Comparison of ENCODE assay signal across 8 mouse cellular contexts in genomic region chr11:120185316-120186141, GRCm38 (mm10). TPM values are rescaled to one million over a fixed set of nuclear protein-coding genes. Genes with fewer than 3 reads are reported as not detected.
DNase-seq lines count a peak whose midpoint lies in the region; ATAC-seq and TF ChIP-seq lines count a peak whose summit lies in the region.

No protein-coding gene starts in this region.

- no peak for DNase-seq in spleen, adult 2 months (ENCODE audit: low read depth in 1 of 2, low spot score in 2 of 2)
- DNase-seq in spleen, postnatal 14 days (ENCODE audit: low spot score in 2 of 2): no peak
- no peak for DNase-seq in heart, postnatal 0 days (ENCODE audit: low spot score)
- peak; percentile 78 for DNase-seq in limb, embryonic 11.5 days (ENCODE audit: low spot score)
- DNase-seq in midbrain, postnatal 0 days (ENCODE audit: low spot score): peak; percentile 50
- no peak for DNase-seq in frontal cortex, postnatal 14 days (ENCODE audit: low spot score in 2 of 2)

- WGBS in spleen, adult 2 months: 54% methylated on average over 54 of the region's 54 CpGs
- 2% methylated on average over 54 of the region's 54 CpGs for WGBS in embryonic facial prominence, embryonic 12.5 days
- WGBS in heart, postnatal 0 days: 5% methylated on average over 54 of the region's 54 CpGs
- WGBS in limb, embryonic 11.5 days: under 1% methylated on average over 54 of the region's 54 CpGs
- under 1% methylated on average over 54 of the region's 54 CpGs for WGBS in midbrain, postnatal 0 days

- peak overlapping the region; percentile 96 for H3K4me2 ChIP-seq in embryonic facial prominence, embryonic 12.5 days (replicated peaks)
- peak overlapping the region; percentile 76 for H3K4me2 ChIP-seq in heart, postnatal 0 days (ENCODE audit: low read depth, low read length)
- peak overlapping the region; percentile 72 for H3K4me2 ChIP-seq in limb, embryonic 11.5 days (ENCODE audit: low read depth, severe bottlenecking)
- H3K4me2 ChIP-seq in midbrain, postnatal 0 days (ENCODE audit: low read depth, low read length, poor library complexity, severe bottlenecking): peak overlapping the region; percentile 97

- no peak for TF ChIP-seq CTCF in spleen, adult 2 months (IDR thresholded peaks at IDR 0.05; ENCODE audit: extremely low read depth, insufficient read depth, insufficient read length, insufficient replicate concordance)
- TF ChIP-seq CTCF in heart, postnatal 0 days (IDR thresholded peaks at IDR 0.05; ENCODE audit: low read depth): no peak
- TF ChIP-seq CTCF in midbrain, postnatal 0 days (IDR thresholded peaks at IDR 0.05): no peak

- ATAC-seq in embryonic facial prominence, embryonic 12.5 days (ENCODE audit: insufficient number of reproducible peaks, insufficient read depth, low FRiP score, low TSS enrichment): no peak
- ATAC-seq in heart, postnatal 0 days (ENCODE audit: insufficient read depth, low read depth): 0 out of 2 replicates have a peak, but pooled peaks have one; percentile 2
- ATAC-seq in limb, embryonic 11.5 days (ENCODE audit: insufficient number of reproducible peaks, low FRiP score, low TSS enrichment, low read depth): no peak
- ATAC-seq in midbrain, postnatal 0 days (ENCODE audit: low FRiP score): no peak
- ATAC-seq in erythroid progenitor cell, adult 5-6 weeks (replicated peaks; ENCODE audit: low FRiP score, poor library complexity, severe bottlenecking): no peak

- peaks cover 16% of the 10 kb centered on the region for H3K27me3 ChIP-seq in spleen, adult 2 months (ENCODE audit: control insufficient read depth, insufficient read depth, low read length)
- no peaks in the 10 kb centered on the region for H3K27me3 ChIP-seq in embryonic facial prominence, embryonic 12.5 days
- H3K27me3 ChIP-seq in heart, postnatal 0 days (ENCODE audit: control insufficient read depth, insufficient read depth, low read length): no peaks in the 10 kb centered on the region
- no peaks in the 10 kb centered on the region for H3K27me3 ChIP-seq in limb, embryonic 11.5 days (ENCODE audit: control insufficient read depth, insufficient read depth, low read length)
- no peaks in the 10 kb centered on the region for H3K27me3 ChIP-seq in midbrain, postnatal 0 days (ENCODE audit: insufficient read depth, low read length)

- no peaks in the 10 kb centered on the region for H3K36me3 ChIP-seq in spleen, adult 2 months (ENCODE audit: control insufficient read depth, insufficient read depth, low read length)
- H3K36me3 ChIP-seq in embryonic facial prominence, embryonic 12.5 days: no peaks in the 10 kb centered on the region
- H3K36me3 ChIP-seq in heart, postnatal 0 days (replicated peaks; ENCODE audit: control insufficient read depth, insufficient read depth, low read length): no peaks in the 10 kb centered on the region
- H3K36me3 ChIP-seq in limb, embryonic 11.5 days (ENCODE audit: control insufficient read depth, insufficient read depth, low read length): no peaks in the 10 kb centered on the region
- H3K36me3 ChIP-seq in midbrain, postnatal 0 days (ENCODE audit: insufficient read depth, low read length): no peaks in the 10 kb centered on the region

- peak overlapping the region; percentile 79 for H3K27ac ChIP-seq in spleen, adult 2 months (ENCODE audit: insufficient read depth, low read length)
- peak overlapping the region; percentile 91 for H3K27ac ChIP-seq in embryonic facial prominence, embryonic 12.5 days
- peak overlapping the region; percentile 94 for H3K27ac ChIP-seq in heart, postnatal 0 days (ENCODE audit: low read depth)
- H3K27ac ChIP-seq in limb, embryonic 11.5 days (replicated peaks; ENCODE audit: low read depth, low read length): peak overlapping the region; percentile 97
- peak overlapping the region; percentile 97 for H3K27ac ChIP-seq in midbrain, postnatal 0 days (ENCODE audit: low read depth, low read length)

- H3K9me3 ChIP-seq in embryonic facial prominence, embryonic 12.5 days: no peaks in the 10 kb centered on the region
- H3K9me3 ChIP-seq in heart, postnatal 0 days (replicated peaks; ENCODE audit: control insufficient read depth, low read length): no peaks in the 10 kb centered on the region
- H3K9me3 ChIP-seq in limb, embryonic 11.5 days (ENCODE audit: control insufficient read depth, low read length): no peaks in the 10 kb centered on the region
- H3K9me3 ChIP-seq in midbrain, postnatal 0 days (ENCODE audit: low read length): no peaks in the 10 kb centered on the region

- no peak for TF ChIP-seq POLR2A in spleen, adult 2 months (IDR thresholded peaks at IDR 0.05; ENCODE audit: low read depth, low read length)

- no peak for TF ChIP-seq EP300 in heart, postnatal 0 days (IDR thresholded peaks at IDR 0.05; ENCODE audit: low read depth)

- peak overlapping the region; percentile 96 for H3K9ac ChIP-seq in embryonic facial prominence, embryonic 12.5 days
- peak overlapping the region; percentile 85 for H3K9ac ChIP-seq in heart, postnatal 0 days (replicated peaks; ENCODE audit: low read depth, low read length)
- H3K9ac ChIP-seq in limb, embryonic 11.5 days (ENCODE audit: low read length): peak overlapping the region; percentile 99
- H3K9ac ChIP-seq in midbrain, postnatal 0 days (replicated peaks; ENCODE audit: low read length, poor library complexity, severe bottlenecking): peak overlapping the region; percentile 97

- peak overlapping the region; percentile 11; the same call in 1 of the 2 replicates for H3K4me3 ChIP-seq in spleen, adult 2 months (ENCODE audit: extremely low read depth, insufficient read depth, insufficient read length)
- H3K4me3 ChIP-seq in embryonic facial prominence, embryonic 12.5 days: peak overlapping the region; percentile 67
- H3K4me3 ChIP-seq in heart, postnatal 0 days (ENCODE audit: low read depth, low read length): peak overlapping the region; percentile 77
- H3K4me3 ChIP-seq in limb, embryonic 11.5 days (ENCODE audit: low read depth, low read length): peak overlapping the region; percentile 86
- H3K4me3 ChIP-seq in midbrain, postnatal 0 days (ENCODE audit: low read depth, low read length): peak overlapping the region; percentile 86

- peaks cover 6% of the 10 kb centered on the region for H3K4me1 ChIP-seq in spleen, adult 2 months (ENCODE audit: control insufficient read depth, insufficient read depth, insufficient read length)
- peaks cover 52% of the 10 kb centered on the region for H3K4me1 ChIP-seq in embryonic facial prominence, embryonic 12.5 days
- peaks cover 33% of the 10 kb centered on the region for H3K4me1 ChIP-seq in heart, postnatal 0 days (ENCODE audit: control insufficient read depth, insufficient read depth)
- H3K4me1 ChIP-seq in limb, embryonic 11.5 days (ENCODE audit: control insufficient read depth, insufficient read depth, low read length): peaks cover 35% of the 10 kb centered on the region
- H3K4me1 ChIP-seq in midbrain, postnatal 0 days (ENCODE audit: insufficient read depth, low read length): peaks cover 10% of the 10 kb centered on the region

RNA-seq across cellular contexts. Expression of gene Slc38a10, which starts 34.4 kb away (rescaled TPM):
- polyA plus RNA-seq in spleen, adult 2 months (2012; rRNA removed): 81.9 and 94.2 TPM in 2 replicates
- 95.0 and 99.5 TPM in 2 replicates for polyA plus RNA-seq in embryonic facial prominence, embryonic 12.5 days (2016; fragmentation: Nextera tagmentation; extraction: Ambion mirVana)
- 113 and 139 TPM in 2 replicates for total RNA-seq in heart, postnatal 0 days (2014; rRNA removed; ENCODE audit: low replicate concordance)
- polyA plus RNA-seq in heart, postnatal 0 days (2015; fragmentation: Nextera tagmentation; extraction: Ambion mirVana): 56.2 and 65.9 TPM in 2 replicates
- 46.1 and 53.2 TPM in 2 replicates for polyA plus RNA-seq in limb, embryonic 11.5 days (2014; fragmentation: Nextera tagmentation; extraction: Ambion mirVana)
- total RNA-seq in midbrain, postnatal 0 days (2014; rRNA removed): 171 and 175 TPM in 2 replicates
- polyA plus RNA-seq in midbrain, postnatal 0 days (2015; fragmentation: Nextera tagmentation; extraction: Ambion mirVana): 108 and 111 TPM in 2 replicates
- total RNA-seq in erythroid progenitor cell, adult 5-6 weeks (2015; ENCODE audit: low replicate concordance): 14.8 and 17.2 TPM in 2 replicates
- total RNA-seq in erythroid progenitor cell, adult 5-6 weeks (2017; ENCODE audit: low replicate concordance): 17.1 and 46.0 TPM in 2 replicates

RNA-seq across cellular contexts. Expression of gene Bahcc1, which starts 47.2 kb away (rescaled TPM):
- polyA plus RNA-seq in spleen, adult 2 months (2012; rRNA removed): 3.6 and 4.0 TPM in 2 replicates
- polyA plus RNA-seq in embryonic facial prominence, embryonic 12.5 days (2016; fragmentation: Nextera tagmentation; extraction: Ambion mirVana): 16.8 and 18.8 TPM in 2 replicates
- total RNA-seq in heart, postnatal 0 days (2014; rRNA removed; ENCODE audit: low replicate concordance): 12.2 and 13.1 TPM in 2 replicates
- polyA plus RNA-seq in heart, postnatal 0 days (2015; fragmentation: Nextera tagmentation; extraction: Ambion mirVana): 2.8 and 3.5 TPM in 2 replicates
- polyA plus RNA-seq in limb, embryonic 11.5 days (2014; fragmentation: Nextera tagmentation; extraction: Ambion mirVana): 24.9 and 27.6 TPM in 2 replicates
- total RNA-seq in midbrain, postnatal 0 days (2014; rRNA removed): 39.9 and 49.8 TPM in 2 replicates
- 5.9 and 9.5 TPM in 2 replicates for polyA plus RNA-seq in midbrain, postnatal 0 days (2015; fragmentation: Nextera tagmentation; extraction: Ambion mirVana)
- 2.5 and 2.9 TPM in 2 replicates for total RNA-seq in erythroid progenitor cell, adult 5-6 weeks (2015; ENCODE audit: low replicate concordance)
- 1.4 TPM in 2 replicates for total RNA-seq in erythroid progenitor cell, adult 5-6 weeks (2017; ENCODE audit: low replicate concordance)

Comparison
In these comparisons a context has a peak if more than half of its experiments do, and no peak if none do; other contexts are left out.
1. DNase-seq: peak in limb, embryonic 11.5 days (single experiment) and midbrain, postnatal 0 days (single experiment); none in spleen, adult 2 months (0 of 2), spleen, postnatal 14 days (0 of 2), heart, postnatal 0 days (single experiment) and frontal cortex, postnatal 14 days (0 of 2).
2. H3K4me3 ChIP-seq: peak in every context shown above with its lines; median percentile 86 in limb, embryonic 11.5 days; 86 in midbrain, postnatal 0 days; 77 in heart, postnatal 0 days; 67 in embryonic facial prominence, embryonic 12.5 days; 11 in spleen, adult 2 months.
3. Peak in every context shown above with its lines, with median percentiles within 50 percentile points of each other: H3K27ac ChIP-seq, H3K4me2 ChIP-seq and H3K9ac ChIP-seq.